ENCODE assay signal across 8 mouse cellular contexts in genomic region chr3:130818467-130819030, GRCm38 (mm10).
DNase-seq lines count a peak whose midpoint lies in the region; ATAC-seq and TF ChIP-seq lines count a peak whose summit lies in the region.

No protein-coding gene starts in this region.

- no peaks in the 10 kb centered on the region for H3K79me2 ChIP-seq in liver, adult 2 months (ENCODE audit: control insufficient read depth, insufficient read depth, low read length)
- no peaks in the 10 kb centered on the region for H3K79me2 ChIP-seq in myocyte (ENCODE audit: control insufficient read depth, insufficient read depth)

- no peak for TF ChIP-seq POLR2A in liver, adult 2 months (IDR thresholded peaks at IDR 0.05; ENCODE audit: extremely low read depth, insufficient read depth, low read length)
- TF ChIP-seq POLR2A in myocyte (IDR thresholded peaks at IDR 0.05; ENCODE audit: insufficient read length, low read depth): no peak

- no peak overlapping the region for H3ac ChIP-seq in myocyte (ENCODE audit: control insufficient read depth, insufficient read length)

- peak overlapping the region; percentile 71 for H3K4me2 ChIP-seq in heart, embryonic 13.5 days
- H3K4me2 ChIP-seq in kidney, postnatal 0 days (ENCODE audit: low read length): peak overlapping the region; percentile 55
- H3K4me2 ChIP-seq in myocyte (ENCODE audit: low read depth): peak overlapping the region; percentile 76

- H3K27ac ChIP-seq in heart, embryonic 13.5 days (replicated peaks): no peak overlapping the region
- no peak overlapping the region for H3K27ac ChIP-seq in kidney, postnatal 0 days
- H3K27ac ChIP-seq in liver, adult 2 months (replicated peaks; ENCODE audit: insufficient read depth, low read depth, low read length): no peak overlapping the region

- no peaks in the 10 kb centered on the region for H3K9me3 ChIP-seq in heart, embryonic 13.5 days
- no peaks in the 10 kb centered on the region for H3K9me3 ChIP-seq in kidney, postnatal 0 days (replicated peaks; ENCODE audit: low read length)

- no peaks in the 10 kb centered on the region for H3K36me3 ChIP-seq in heart, embryonic 13.5 days
- no peaks in the 10 kb centered on the region for H3K36me3 ChIP-seq in kidney, postnatal 0 days (ENCODE audit: insufficient read depth, low read length)
- H3K36me3 ChIP-seq in liver, adult 2 months (ENCODE audit: control insufficient read depth, insufficient read depth, low read length): no peaks in the 10 kb centered on the region
- no peaks in the 10 kb centered on the region for H3K36me3 ChIP-seq in myocyte (ENCODE audit: control insufficient read depth, insufficient read depth)

- peaks cover 12% of the 10 kb centered on the region; the same call in 1 of the 2 replicates for H3K4me1 ChIP-seq in heart, embryonic 13.5 days
- no peaks in the 10 kb centered on the region for H3K4me1 ChIP-seq in kidney, postnatal 0 days (replicated peaks; ENCODE audit: insufficient read depth, low read length)
- peaks cover 3% of the 10 kb centered on the region for H3K4me1 ChIP-seq in liver, adult 2 months (ENCODE audit: control insufficient read depth, insufficient read depth, low read length)

- TF ChIP-seq CTCF in kidney, postnatal 0 days (IDR thresholded peaks at IDR 0.05; ENCODE audit: low read depth): peak; percentile 98
- peak; percentile 97 for TF ChIP-seq CTCF in liver, adult 2 months (IDR thresholded peaks at IDR 0.05; ENCODE audit: low read depth, low read length)

- H3K4me3 ChIP-seq in heart, embryonic 13.5 days: peak overlapping the region; percentile 45
- H3K4me3 ChIP-seq in kidney, postnatal 0 days (replicated peaks; ENCODE audit: low read depth, low read length): peak overlapping the region; percentile 22
- H3K4me3 ChIP-seq in liver, adult 2 months (ENCODE audit: insufficient read depth, low read depth, low read length): no peak overlapping the region
- H3K4me3 ChIP-seq in myocyte: no peak overlapping the region

- no peaks in the 10 kb centered on the region for H3K27me3 ChIP-seq in heart, embryonic 13.5 days (replicated peaks)
- no peaks in the 10 kb centered on the region for H3K27me3 ChIP-seq in kidney, postnatal 0 days (ENCODE audit: insufficient read depth, low read length)
- H3K27me3 ChIP-seq in liver, adult 2 months (ENCODE audit: control insufficient read depth, insufficient read depth, low read length): no peaks in the 10 kb centered on the region
- H3K27me3 ChIP-seq in myocyte (ENCODE audit: control insufficient read depth, insufficient read depth, insufficient read length): no peaks in the 10 kb centered on the region

- ATAC-seq in erythroid progenitor cell, adult 5-6 weeks (replicated peaks; ENCODE audit: low FRiP score, poor library complexity, severe bottlenecking): peak; percentile 57; the same call in 1 of the 2 replicates
- no peak for ATAC-seq in heart, embryonic 13.5 days (ENCODE audit: extremely low read depth, insufficient number of reproducible peaks, low FRiP score, low TSS enrichment)
- peak; percentile 76 for ATAC-seq in kidney, postnatal 0 days (replicated peaks; ENCODE audit: low FRiP score, low read depth)

- peak; percentile 92 to 93 for DNase-seq in B cell, adult 2 months
- DNase-seq in brain, adult 2 months (ENCODE audit: low read depth, low spot score): peak; percentile 89
- peak; percentile 92 for DNase-seq in kidney, postnatal 0 days (ENCODE audit: low spot score)
- peak; percentile 53 for DNase-seq in liver, adult 2 months (ENCODE audit: extremely low read depth, low read depth, low spot score)
- peak; percentile 77 to 92 for DNase-seq in spleen, postnatal 4 days (ENCODE audit: low spot score in 2 of 2)

- WGBS in heart, embryonic 13.5 days: 4% methylated on average over 18 of the region's 18 CpGs
- 4% methylated on average over 18 of the region's 18 CpGs for WGBS in kidney, postnatal 0 days
- WGBS in liver, adult 2 months: 7% methylated on average over 18 of the region's 18 CpGs

- peak overlapping the region; percentile 73 for H3K9ac ChIP-seq in heart, embryonic 13.5 days
- H3K9ac ChIP-seq in kidney, postnatal 0 days (ENCODE audit: low read depth, low read length): no peak overlapping the region
- no peak overlapping the region for H3K9ac ChIP-seq in liver, adult 2 months (ENCODE audit: low read depth, low read length)

TF ChIP-seq in myocyte, 11 proteins besides CTCF, POLR2A, EP300 and RAD21:
- no peak for TF ChIP-seq MYOD1 (IDR thresholded peaks at IDR 0.05; ENCODE audit: control insufficient read depth in 1 of 3, insufficient read length in 2 of 3, low read depth in 2 of 3)
- no peak for TF ChIP-seq SRF (IDR thresholded peaks at IDR 0.05; ENCODE audit: control insufficient read depth, insufficient read length, low read depth)
- no peak for TF ChIP-seq E2F4 (IDR thresholded peaks at IDR 0.05; ENCODE audit: insufficient read depth)
- TF ChIP-seq MYOG (IDR thresholded peaks at IDR 0.05; ENCODE audit: control insufficient read depth in 1 of 3, insufficient read depth in 1 of 3, insufficient read length in 2 of 3, low read depth in 2 of 3): no peak
- no peak for TF ChIP-seq CEBPB (IDR thresholded peaks at IDR 0.05; ENCODE audit: insufficient read depth, poor library complexity, severe bottlenecking)
- TF ChIP-seq REST (IDR thresholded peaks at IDR 0.05; ENCODE audit: insufficient read depth, insufficient read length): no peak
- no peak for TF ChIP-seq TCF12 (IDR thresholded peaks at IDR 0.05; ENCODE audit: insufficient read depth, poor library complexity, severe bottlenecking)
- no peak for TF ChIP-seq MAX (IDR thresholded peaks at IDR 0.05; ENCODE audit: low read depth)
- TF ChIP-seq USF1 (IDR thresholded peaks at IDR 0.05; ENCODE audit: low read depth): no peak

Comparison
In these comparisons a context has a peak if more than half of its experiments do, and no peak if none do; other contexts are left out.
1. H3K4me3 ChIP-seq: peak in heart, embryonic 13.5 days (single experiment) and kidney, postnatal 0 days (single experiment); none in liver, adult 2 months (single experiment) and myocyte (single experiment).
2. Peak in every context shown above with its lines, with median percentiles within 50 percentile points of each other: DNase-seq and H3K4me2 ChIP-seq.